Mouse (Mus musculus) E14TG2a.4 (cell line): ENCODE data around the gene Prelid1.

ENCODE experiments used
- CTCF ChIP-seq: conservative IDR thresholded peaks from 2 replicates; pipeline ENCODE4 v1.5.1; 2014; ENCODE audit warnings: low read length
- NANOG ChIP-seq: IDR thresholded peaks from 2 replicates; pipeline ENCODE4 v1.6.1; 2014; ENCODE audit warnings: borderline replicate concordance, low read length, mixed read lengths
- POU5F1 ChIP-seq: IDR thresholded peaks from 2 replicates; pipeline ENCODE4 v1.6.1; 2014; ENCODE audit warnings: low read length, borderline replicate concordance

DNA sequence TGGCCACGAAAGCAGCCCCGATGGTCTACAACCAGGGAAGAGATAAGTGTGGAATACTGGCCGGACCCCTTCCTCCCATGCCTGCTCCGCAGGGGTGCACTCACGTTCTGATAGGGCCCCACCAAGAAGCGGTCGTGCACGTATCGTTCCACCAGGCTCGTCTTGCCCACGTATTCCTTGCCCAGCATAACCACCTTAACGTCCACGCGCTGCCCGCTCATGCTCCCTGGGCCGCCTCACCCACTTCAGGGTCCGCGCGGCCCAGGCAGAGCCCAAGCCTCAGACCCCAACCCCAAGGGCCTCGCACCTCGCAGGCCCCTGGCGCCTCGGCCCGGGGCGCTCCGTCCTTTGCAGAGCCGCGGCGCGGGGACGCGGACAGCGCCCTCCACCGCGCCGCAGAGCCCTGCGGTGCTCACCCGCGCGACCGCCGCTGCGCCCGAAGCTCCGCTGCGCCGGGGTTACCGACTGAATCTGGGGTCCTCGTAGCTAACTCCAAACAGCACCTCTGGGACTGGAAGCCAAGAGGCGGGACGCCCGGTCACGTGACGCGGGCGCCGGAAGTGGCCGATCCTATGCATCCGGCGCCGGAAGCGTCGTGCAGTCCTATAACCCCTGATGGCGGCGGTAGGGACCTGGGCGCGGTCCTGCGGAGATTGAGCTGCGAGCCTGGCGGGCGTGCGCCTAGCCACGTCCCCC, 1.3 kb downstream of the Prelid1 start, which contains the start of gene Rab24:
- no peak for TF ChIP-seq CTCF
- no peak for TF ChIP-seq POU5F1
- no peak for TF ChIP-seq NANOG
